Mouse (Mus musculus) frontal cortex, postnatal 10 days (tissue): ENCODE results near the gene Abl1.
A peak's percentile ranks its signal among the peaks of the same experiment; 100 is the strongest.
"Not testable (repeated sequence)": the region's sequence is repeated elsewhere in the genome, so short reads cannot be mapped to it uniquely, and the experiment has no call there.

ENCODE experiments used
- DNase-seq, 2 experiments: peaks; one replicate each; pipeline ENCODE4 v3.0.0; 2022; ENCODE audit warnings: low spot score in 2 of 2, mixed read lengths in 1 of 2

Gene Abl1

DNA sequence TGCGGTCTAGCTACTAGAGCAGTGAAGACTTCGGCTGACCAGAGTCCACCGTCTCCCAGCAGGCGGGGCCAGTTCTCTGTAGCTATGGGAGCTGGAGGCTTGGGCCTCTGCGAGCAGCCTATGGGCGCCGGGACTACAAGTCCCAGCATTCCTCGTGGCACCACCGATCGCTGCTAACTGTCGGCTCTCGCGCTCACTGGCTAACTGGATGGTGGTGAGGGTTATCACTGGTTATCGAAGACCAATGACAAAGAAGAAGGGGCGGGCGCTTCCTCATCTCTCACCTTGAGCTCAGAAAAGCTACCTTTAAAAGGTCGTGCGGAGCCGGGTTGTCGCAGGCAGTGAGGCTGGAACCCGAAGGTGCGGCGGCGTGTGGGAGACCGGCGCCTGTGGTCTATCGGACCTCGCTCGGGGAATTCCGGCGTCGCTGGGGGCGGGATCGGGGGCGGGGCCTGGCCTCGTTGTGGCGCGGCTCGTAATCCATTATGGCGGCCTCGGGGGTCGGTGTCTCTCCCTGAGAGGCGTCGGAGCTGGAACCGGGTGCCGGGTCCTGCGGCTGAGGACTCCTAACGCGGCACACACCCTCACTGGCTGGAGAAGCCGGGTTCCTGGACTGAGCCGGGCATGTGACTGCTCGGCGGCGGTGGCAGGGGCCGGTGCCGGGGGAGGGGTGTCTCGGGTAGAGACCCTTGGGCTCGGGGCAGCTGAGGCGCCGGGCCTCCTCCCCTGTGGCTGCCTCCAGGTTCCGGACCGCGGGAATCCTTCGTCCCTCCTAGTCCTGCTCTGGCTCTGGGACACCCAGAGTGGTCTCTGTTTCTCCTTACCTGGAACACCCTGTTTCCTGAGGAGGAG, at the start of gene Abl1:
Gene Abl1 (plus strand): TSS at position 303 of the 852 bp plus-strand sequence.
- DNase-seq, result peak; percentile 95 to 96

DNA sequence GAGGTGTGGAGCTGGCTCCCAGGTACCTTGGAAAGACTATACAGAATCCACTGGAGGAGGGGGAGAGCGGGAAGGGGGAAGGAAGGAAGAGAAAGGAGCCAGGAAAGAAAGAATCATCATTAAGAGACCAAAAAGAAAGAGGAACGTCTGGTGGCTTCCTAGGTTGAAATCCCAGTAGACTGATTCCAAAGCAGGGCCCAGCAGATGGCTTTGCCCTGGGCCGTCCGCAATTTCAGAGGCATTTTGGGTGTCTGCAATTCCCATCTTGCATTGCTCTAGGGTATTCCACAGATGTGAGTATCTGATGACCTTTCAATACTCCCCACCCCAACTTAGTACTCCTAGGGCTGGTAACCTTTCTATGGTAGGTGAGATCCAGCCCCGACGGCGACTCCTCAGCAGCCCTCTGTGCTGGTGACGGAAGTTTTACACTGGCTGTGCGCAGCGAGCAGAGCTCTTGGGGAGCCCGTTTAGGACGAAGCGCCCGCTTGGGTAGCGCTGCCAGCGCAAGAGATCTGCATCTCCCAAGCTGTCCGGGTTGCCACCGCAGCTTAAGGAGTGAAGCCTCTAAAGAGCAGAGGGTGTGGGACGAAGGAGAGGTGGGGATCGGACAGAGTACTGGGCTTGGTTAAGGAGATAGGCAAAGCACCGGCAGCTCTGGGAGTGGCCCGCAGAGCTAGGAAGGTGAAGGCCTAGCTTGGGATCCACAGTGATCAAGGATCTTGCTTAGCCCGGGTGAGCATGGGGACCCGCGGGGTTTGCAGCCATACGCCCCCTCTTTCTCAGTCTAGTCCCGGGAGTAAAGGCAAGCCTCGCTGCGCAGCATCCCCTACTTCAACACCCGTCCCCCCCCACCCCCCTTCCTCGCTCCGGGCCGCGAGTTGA, 49.4 kb upstream of the Abl1 start:
- no peak for DNase-seq

DNA sequence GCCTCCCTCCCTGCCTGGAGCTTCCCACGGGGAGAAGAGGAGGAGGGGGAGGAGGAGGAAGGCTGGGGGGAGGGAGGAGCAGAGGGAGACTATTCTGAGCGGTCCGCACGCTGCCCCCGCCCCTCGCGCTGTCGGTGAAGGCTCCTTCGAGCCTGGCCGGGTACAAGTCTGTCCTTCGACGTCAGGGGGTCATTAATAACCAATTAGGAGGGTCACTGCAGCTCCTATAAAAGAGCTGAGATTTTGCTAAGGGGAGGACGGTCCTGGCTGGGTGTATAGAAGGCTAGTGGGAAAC, 48.8 kb upstream of the Abl1 start:
- DNase-seq, result no peak

DNA sequence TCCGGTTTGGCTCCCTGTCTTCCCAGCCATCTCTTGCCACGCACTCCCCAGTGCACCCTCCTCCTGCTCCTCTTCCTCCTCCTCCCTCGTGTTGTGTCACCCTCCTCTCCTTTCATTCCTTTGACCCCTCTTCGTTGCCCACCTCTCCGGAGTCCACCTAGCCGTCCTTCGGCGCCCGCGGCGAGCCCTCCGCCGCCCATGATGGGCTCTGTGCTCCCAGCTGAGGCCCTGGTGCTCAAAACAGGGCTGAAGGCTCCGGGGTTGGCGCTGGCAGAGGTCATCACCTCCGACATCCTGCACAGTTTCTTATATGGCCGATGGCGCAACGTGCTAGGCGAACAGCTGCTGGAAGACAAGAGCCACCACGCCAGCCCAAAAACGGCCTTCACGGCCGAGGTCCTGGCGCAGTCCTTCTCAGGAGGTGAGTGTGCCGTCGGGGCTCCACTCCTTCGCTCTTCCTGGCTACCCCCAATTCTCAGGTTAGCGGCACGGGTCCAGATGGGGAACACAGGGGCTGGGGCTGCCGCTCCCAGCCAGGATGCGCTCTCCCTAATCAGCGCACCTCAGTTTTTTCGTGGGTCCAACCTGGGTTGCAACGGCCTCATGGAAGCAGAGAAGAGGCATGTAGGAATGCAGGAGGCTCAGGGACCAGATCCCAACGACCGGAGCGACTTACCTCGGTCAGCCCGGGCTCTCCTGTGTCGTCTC, 48.1 kb upstream of the Abl1 start, which contains the start of gene Prdm12:
Gene Prdm12 (plus strand): TSS at position 137 of the 708 bp plus-strand sequence.
- no peak for DNase-seq

DNA sequence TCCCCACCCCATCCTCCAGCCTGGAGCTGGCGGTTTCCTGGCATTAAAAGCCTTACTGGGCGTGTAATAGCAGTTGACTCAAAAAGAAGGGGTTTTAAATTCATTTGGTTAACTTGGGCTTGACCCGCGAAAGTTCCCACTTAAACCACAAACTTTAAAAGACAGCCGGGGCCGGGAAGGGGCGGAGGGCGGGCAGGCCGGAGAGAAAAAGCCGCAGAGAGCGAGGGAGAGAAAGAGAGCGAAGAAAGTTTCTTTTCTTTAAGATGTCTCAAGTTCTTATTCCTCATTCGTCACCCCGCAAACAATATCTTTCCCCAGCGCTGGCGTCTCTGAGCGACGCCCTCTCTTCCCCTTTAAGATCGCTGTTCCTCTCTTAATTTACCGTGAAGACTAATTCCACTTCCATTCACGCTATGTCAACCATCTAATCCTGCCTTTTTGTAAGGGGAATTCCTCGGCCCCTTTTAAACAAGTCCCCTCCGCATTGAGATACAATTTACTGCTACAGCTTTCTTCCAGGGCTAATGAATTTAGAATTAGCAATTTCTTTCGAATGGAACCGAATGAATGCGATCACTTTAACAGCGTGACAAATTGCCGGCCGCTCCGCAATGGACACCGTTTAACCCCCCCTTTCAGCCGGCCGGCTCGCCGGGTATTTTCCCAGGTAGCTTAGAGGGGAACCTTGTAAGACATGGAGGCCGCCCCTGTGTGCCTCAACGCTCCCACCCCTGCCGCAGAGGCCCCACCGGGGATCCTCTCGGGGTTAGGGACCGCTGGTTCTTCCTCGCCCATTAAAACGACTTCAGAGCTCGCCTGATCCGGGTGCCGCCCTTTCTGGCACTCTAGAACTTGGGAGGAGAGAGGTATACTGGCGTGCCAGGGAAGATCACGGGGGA, 47.3 kb upstream of the Abl1 start:
- no peak for DNase-seq

DNA sequence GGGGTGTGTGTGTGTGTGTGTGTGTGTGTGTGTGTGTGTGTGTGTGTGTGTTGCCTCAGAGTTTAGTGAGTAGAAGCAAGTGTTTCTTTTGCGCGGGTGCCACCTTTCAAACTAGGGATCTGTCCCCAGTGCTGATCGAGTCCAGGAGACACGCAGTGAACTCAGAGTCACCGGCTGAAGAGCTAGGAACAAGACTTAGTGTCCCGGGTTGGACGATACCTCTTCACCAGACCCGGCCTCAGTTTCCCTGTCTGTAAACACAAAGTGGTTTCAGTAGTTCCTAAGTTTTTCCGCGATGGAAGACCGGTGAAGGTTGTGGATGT, 46.7 kb upstream of the Abl1 start:
- DNase-seq, result no peak

DNA sequence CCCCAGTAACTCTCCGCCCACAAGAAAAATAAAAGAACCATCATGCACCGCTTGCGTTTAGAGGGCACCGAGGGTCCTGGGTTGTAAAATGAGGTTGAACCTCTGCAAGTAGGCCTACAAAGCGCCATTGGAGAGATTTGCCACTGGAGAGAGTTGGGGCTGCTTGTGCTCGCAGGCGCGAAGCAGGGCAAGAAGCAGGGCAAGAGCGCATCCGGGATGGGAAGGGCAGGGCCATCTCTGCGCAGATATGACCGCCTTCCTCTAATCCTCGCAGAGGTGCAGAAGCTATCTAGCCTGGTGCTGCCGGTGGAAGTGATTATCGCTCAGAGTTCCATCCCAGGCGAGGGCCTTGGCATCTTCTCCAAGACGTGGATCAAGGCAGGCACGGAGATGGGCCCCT, 46.2 kb upstream of the Abl1 start:
- DNase-seq, result no peak

DNA sequence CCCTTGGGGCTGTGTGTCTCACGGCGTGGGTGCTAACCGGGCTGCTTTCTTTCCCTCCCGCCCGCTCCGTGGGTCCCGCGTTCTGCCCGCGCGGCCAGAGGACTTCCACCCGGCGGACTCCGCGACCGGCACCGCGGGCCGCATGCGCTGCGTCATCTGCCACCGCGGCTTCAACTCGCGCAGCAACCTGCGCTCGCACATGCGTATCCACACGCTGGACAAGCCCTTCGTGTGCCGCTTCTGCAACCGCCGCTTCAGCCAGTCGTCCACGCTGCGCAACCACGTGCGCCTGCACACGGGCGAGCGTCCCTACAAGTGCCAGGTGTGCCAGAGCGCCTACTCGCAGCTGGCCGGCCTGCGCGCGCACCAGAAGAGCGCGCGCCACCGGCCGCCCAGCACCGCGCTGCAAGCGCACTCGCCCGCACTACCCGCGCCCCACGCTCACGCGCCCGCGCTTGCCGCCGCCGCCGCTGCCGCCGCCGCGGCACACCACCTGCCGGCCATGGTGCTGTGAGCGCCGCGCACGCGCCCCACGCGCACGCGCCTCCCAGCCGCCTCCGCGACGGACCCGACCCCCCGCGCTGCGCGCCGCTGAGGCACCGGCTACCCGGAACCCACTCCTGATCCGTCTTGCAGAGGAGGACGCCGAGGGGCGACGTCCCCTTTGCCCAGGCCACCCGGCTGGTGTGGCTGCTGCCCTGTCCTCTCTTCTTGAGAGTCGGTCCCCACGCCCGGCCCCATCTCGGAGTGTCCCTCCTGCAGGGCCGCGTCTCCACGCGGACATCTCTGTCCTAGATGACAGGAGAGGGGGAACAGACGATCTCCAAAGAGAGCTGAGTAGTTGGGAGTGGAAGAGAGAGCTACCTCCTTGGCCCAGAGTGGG, 34.0 kb upstream of the Abl1 start:
- peak; percentile 61 to 67 for DNase-seq

DNA sequence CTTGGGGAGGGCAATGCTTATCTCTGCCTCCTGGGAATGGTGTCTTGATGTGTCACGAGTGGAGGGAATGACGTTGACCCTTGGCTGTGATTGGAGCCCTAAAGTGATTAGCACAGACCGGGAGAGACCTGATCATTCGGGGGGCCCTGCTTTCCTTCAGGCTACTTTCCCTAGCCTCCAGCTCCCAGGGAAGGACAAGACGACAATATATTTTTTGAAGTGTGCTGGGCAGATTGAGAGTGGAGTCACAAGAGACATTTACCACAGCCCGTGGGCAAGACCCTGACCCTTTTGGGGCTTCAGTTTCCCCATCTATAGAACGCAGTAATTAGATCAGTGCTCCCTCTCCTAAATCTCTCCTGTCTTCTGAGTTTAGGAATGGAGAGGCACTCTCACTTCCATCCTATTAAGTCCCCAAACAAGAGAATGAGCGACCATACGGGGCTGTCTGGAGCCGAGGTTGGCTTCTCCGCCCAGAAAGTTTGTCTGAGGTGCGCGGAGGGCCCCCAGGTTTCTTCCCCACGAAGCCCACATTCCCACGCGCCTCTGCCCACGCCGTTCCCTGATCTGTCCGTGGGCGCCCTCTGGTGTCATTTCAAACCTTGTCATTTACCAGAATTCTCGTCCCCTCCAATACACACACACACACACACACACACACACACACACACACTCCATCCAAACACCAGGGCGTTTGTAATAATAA, 33.2 kb upstream of the Abl1 start:
- peak in 1 of 2 experiments; percentile 60 for DNase-seq

DNA sequence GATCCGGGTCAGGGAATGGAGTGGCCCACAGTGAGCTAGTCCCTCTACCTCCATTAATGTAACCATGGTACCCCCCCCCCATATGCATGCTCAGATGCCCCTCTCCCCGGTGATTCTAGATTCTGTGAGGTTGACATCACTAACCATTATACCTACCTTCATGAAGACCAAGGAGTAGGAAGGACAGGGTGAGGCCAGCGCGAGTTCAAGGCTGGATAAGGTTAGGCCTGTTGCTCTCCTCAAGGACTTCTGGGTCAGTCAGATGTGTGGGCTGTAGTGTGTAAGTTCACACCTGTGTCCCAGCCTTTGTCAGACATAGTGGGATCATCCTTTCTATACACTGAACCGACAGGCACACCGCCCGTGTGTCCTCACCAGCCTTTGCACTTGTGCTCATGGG, 31.8 kb upstream of the Abl1 start:
- no peak for DNase-seq

DNA sequence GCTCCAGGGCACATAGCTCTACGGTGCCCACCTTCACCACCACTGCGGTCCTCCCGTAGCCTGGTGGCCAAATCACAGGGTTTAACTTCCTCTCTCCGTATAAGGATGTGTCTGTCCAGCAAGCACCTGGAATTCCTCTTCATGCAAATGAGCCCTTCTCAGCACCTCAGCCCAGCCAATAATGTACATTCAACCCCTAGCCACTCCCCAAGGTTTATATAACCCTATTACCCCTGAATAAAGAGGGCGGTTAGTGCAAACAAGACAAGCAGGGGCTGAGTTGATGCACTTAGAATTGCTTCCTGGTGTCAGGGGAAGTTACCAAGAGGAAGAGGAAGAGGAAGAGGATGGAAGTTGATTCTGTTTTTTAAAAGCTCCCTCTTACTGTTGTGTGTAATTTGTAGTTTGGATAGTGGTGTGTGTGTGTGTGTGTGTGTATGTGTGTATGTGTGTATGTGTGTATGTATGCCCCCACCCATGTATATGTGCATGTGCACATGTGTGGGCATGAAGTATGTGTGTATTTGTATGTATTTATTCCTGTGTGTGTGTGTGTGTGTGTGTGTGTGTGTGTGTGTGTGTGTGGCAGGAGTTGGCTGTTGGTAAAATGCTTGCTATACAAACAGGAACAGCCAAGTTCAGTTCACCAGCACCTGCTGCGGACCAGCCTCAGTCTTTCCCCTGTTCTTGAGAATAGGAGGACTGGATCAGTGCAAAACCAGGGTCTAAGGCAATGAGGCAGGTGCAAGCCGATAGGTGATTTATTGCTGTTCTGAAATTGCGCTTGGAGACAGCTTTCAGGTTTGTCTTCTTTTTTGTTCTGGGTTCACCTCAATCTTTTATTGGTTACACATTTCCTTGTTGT, 25.0 kb upstream of the Abl1 start:
- DNase-seq, result no peak

DNA sequence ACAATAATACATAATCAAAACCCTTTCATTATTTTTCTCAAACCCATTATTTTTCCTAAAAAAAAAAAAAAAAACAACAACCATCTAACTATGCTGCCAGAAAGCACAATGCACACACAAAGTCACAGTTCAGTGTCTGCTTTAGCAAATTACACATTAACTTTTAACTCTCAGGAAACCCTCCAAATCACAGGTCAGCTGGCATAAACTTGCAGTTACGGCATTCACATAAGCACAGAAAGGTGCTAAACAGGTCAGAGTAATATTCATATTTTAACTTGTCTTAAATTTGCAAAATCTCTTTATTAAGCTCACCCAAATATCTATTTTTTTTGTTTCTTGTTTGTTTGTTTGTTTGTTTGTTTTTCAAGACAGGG, 24.4 kb upstream of the Abl1 start:
- no peak for DNase-seq

DNA sequence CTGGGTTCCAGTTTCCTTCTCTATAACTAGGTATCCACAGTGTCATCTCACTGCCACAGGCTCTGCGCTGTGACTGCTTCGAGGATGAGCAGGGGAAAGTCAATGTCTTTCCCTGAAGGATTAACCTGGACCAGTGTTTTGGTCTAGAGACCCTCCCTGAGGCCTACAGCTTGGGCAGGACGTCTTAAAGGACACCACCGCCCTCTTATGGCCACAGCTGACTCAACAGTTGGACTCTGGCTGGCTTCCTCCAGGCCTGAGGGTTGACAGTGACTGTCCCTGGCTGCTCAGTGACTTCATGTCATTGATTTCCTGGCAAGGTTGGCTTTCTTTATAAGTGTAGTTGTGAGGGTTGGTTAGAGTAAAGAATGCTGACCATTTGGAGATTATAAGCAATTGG, 20.8 kb upstream of the Abl1 start:
- DNase-seq, result no peak

DNA sequence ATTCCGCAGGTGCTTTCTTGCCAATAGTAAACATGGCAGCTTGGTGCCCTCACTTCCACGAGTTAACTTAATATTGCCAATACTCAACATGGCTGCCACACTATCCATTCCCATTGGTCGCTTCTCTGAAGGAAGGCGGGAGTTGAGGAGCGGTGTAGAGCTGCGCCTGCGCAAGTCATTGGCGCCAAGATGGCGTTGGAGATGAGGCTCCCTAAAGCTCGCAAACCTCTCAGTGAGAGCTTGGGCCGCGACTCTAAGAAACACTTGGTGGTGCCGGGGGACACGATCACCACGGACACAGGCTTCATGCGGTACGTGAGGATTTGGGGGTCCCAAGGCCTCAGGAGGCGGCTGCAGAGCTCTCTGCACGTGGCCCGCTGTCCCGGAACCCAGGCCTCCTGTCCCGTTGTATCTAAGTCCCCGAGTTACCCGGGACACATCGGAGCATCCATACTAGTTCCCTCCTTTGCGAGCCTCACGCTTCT, 17.6 kb upstream of the Abl1 start, which contains the start of gene Exosc2:
Gene Exosc2 (plus strand): TSS at position 165 of the 485 bp plus-strand sequence.
- DNase-seq, result peak; percentile 91 to 92

DNA sequence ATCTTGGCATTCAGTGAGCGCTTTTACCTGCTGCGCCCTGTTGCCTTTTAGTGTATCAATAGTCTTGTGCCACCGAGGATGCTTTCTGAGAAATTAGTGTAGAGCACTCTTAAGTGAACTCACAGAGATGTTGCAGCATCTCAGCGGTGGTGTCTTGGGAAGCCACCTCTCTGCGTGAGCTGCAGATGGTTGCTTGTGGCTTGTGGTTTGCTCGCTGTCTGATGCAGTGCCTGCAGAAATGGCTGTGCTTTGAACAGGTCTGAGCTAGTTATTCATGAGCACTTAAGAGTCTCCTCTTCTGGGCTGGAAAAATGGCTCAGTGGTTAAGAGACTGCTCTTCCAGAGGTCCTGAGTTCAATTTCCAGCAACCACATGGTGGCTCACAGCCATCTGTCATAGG, 9.5 kb upstream of the Abl1 start:
- DNase-seq, result no peak

DNA sequence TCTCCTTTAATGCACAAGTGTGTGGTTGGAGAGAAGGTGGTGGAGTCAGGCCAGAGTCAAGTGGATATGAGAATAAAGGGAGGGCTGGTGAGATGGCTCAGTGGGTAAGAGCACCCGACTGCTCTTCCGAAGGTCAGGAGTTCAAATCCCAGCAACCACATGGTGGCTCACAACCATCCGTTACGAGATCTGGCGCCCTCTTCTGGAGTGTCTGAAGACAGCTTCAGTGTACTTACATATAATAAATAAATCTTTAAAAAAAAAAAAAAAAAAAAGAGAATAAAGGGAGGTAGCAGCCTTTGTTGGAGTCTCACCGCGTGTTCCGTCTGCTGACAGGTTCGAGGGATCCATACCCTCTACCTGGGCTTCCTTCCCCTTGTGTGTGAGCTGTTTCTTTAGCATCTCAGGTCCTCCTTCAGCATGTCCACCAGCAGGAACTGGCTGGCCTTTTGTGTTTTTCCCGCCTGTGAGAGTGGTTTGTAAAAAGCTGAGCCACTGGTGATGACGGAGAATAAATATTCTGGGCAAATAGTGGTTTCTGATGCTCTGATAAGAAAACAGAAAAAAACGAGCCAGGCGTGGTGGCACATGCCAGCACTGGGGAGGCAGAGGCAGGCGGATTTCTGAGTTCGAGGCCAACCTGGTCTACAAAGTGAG, 7.0 kb upstream of the Abl1 start:
- DNase-seq, result not testable (repeated sequence)

DNA sequence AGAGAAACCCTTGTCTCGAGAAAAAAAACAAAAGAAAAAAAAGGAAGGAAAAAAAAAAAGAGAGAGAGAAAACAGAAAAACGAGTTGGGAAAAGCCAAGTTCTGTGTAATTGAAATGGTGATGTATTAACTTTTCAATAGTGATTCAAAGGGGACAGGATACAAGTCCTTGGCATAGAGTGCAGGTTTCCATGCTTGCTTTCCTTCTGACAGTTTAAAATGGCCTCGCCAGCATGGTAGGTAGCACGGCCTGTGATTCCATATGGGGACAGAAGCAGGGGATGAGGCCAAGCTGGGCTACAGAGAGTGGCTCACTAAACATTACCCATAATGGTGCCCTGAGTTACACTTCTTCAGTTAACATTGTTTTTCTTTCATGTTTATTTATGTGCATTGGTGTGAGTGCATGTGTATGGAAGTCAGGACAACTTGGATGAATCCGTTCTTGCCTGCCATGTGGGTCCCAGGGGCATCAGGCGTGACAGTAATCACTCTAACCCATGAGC, 6.4 kb upstream of the Abl1 start:
- DNase-seq, result no peak

DNA sequence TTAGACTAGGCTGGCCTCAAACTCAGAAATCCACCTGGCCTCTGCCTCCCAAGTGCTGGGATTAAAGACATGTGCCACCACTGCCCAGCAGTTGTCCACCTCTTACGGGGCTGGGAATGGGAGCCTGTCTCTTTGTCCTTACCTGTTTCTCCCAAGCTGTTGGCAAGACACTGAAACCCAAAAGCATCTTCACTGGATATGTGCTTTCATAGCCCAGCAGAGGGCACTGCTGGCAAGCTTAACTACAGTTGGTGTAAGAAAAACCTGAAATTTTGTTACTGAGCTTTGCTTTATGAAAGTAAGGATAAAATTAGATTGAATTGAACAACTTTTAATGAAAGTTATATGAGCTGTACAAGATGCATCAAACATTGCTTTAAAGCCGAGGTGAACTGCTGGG, 4.5 kb upstream of the Abl1 start:
- peak in 1 of 2 experiments; percentile 46 for DNase-seq
